7 mouse cellular contexts compared by ENCODE assay signal in the genomic region with DNA sequence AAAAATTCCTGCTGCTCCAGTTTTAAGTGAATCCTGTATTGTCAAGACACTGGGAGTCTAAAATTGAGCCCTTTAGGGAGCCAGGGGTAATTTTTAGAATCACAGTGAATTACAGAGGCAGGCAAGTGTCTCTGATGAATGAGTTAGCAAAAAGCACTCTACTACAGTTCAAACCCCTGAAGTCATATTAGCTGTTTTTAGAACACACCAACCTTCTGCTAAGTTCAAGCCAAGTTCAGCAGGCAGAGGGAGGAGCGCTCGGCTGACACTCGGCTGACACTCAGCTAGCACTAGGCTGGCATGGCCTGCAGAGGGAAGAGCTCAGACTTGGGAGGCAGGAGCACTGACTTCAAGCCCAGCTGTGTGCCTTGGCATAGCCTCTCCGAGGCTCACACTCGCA.
DNase-seq lines count a peak whose midpoint lies in the region; ATAC-seq and TF ChIP-seq lines count a peak whose summit lies in the region.

No protein-coding gene starts in this region.

- no peaks in the 10 kb centered on the region for H3K36me3 ChIP-seq in midbrain, postnatal 0 days (ENCODE audit: insufficient read depth, low read length)
- H3K36me3 ChIP-seq in midbrain, embryonic 15.5 days (replicated peaks) = no peaks in the 10 kb centered on the region
- no peaks in the 10 kb centered on the region for H3K36me3 ChIP-seq in stomach, postnatal 0 days (ENCODE audit: control insufficient read depth, insufficient read depth, low read length)

- peak; percentile 7 for DNase-seq in midbrain, postnatal 0 days (ENCODE audit: low spot score)
- DNase-seq in gastrocnemius, postnatal 10 days = peak; percentile 35
- DNase-seq in heart, postnatal 10 days = peak; percentile 70 to 78
- peak; percentile 27 for DNase-seq in stomach, postnatal 0 days (ENCODE audit: low spot score)
- DNase-seq in cerebellum, postnatal 25 days = no peak
- no peak for DNase-seq in urinary bladder, postnatal 10 days (ENCODE audit: low spot score)

- intact Hi-C loops in heart, postnatal 10 days (cut with DNase I) = no loop called here

- no peaks in the 10 kb centered on the region for H3K27me3 ChIP-seq in midbrain, postnatal 0 days (ENCODE audit: insufficient read depth, low read length)
- no peaks in the 10 kb centered on the region for H3K27me3 ChIP-seq in midbrain, embryonic 15.5 days (replicated peaks)
- no peaks in the 10 kb centered on the region for H3K27me3 ChIP-seq in stomach, postnatal 0 days (ENCODE audit: control insufficient read depth, insufficient read depth, low read length)

- H3K4me2 ChIP-seq in midbrain, postnatal 0 days (ENCODE audit: low read depth, low read length, poor library complexity, severe bottlenecking) = no peak overlapping the region
- H3K4me2 ChIP-seq in midbrain, embryonic 15.5 days = no peak overlapping the region
- H3K4me2 ChIP-seq in stomach, postnatal 0 days (replicated peaks; ENCODE audit: low read depth) = no peak overlapping the region

- TF ChIP-seq EP300 in stomach, postnatal 0 days (optimal IDR thresholded peaks at IDR 0.05) = no peak

- H3K9me3 ChIP-seq in midbrain, postnatal 0 days (ENCODE audit: low read length) = no peaks in the 10 kb centered on the region
- H3K9me3 ChIP-seq in midbrain, embryonic 15.5 days = no peaks in the 10 kb centered on the region
- H3K9me3 ChIP-seq in stomach, postnatal 0 days (ENCODE audit: control insufficient read depth, low read length) = no peaks in the 10 kb centered on the region

- no peak overlapping the region for H3K9ac ChIP-seq in midbrain, postnatal 0 days (replicated peaks; ENCODE audit: low read length, poor library complexity, severe bottlenecking)
- H3K9ac ChIP-seq in midbrain, embryonic 15.5 days = no peak overlapping the region
- H3K9ac ChIP-seq in stomach, postnatal 0 days (ENCODE audit: low read length) = no peak overlapping the region

- H3K27ac ChIP-seq in midbrain, postnatal 0 days (ENCODE audit: low read depth, low read length) = no peak overlapping the region
- no peak overlapping the region for H3K27ac ChIP-seq in midbrain, embryonic 15.5 days
- H3K27ac ChIP-seq in stomach, postnatal 0 days (replicated peaks) = no peak overlapping the region

- no peak for TF ChIP-seq CTCF in midbrain, postnatal 0 days (IDR thresholded peaks at IDR 0.05)
- peak; percentile 23; the same call in 1 of the 2 replicates for TF ChIP-seq CTCF in stomach, postnatal 0 days (IDR thresholded peaks at IDR 0.05; ENCODE audit: low read depth)

- 67% methylated on average over 5 of the region's 5 CpGs for WGBS in midbrain, postnatal 0 days
- WGBS in midbrain, embryonic 15.5 days = 74% methylated on average over 5 of the region's 5 CpGs
- 29% methylated on average over 5 of the region's 5 CpGs for WGBS in stomach, postnatal 0 days

- H3K4me1 ChIP-seq in midbrain, postnatal 0 days (ENCODE audit: insufficient read depth, low read length) = no peaks in the 10 kb centered on the region
- H3K4me1 ChIP-seq in midbrain, embryonic 15.5 days = peaks cover 11% of the 10 kb centered on the region; the same call in 1 of the 2 replicates
- no peaks in the 10 kb centered on the region for H3K4me1 ChIP-seq in stomach, postnatal 0 days (replicated peaks; ENCODE audit: control insufficient read depth, insufficient read depth)

- ATAC-seq in midbrain, postnatal 0 days (ENCODE audit: low FRiP score) = no peak
- ATAC-seq in midbrain, embryonic 15.5 days (replicated peaks) = no peak
- ATAC-seq in stomach, postnatal 0 days (ENCODE audit: low FRiP score, low TSS enrichment) = peak; percentile 54; the same call in 1 of the 2 replicates

- no peak overlapping the region for H3K4me3 ChIP-seq in midbrain, postnatal 0 days (ENCODE audit: low read depth, low read length)
- no peak overlapping the region for H3K4me3 ChIP-seq in midbrain, embryonic 15.5 days
- H3K4me3 ChIP-seq in stomach, postnatal 0 days (ENCODE audit: low read depth, low read length) = no peak overlapping the region

Comparison
In these comparisons a context has a peak if more than half of its experiments do, and no peak if none do; other contexts are left out.
1. DNase-seq: peak in midbrain, postnatal 0 days (single experiment), gastrocnemius, postnatal 10 days (single experiment), heart, postnatal 10 days (2 of 2) and stomach, postnatal 0 days (single experiment); none in cerebellum, postnatal 25 days (0 of 2) and urinary bladder, postnatal 10 days (single experiment).